Mouse (Mus musculus): ENCODE data around the gene Chst12. TPM values are rescaled to one million over a fixed set of nuclear protein-coding genes. Genes with fewer than 3 reads are reported as not detected.

Gene Chst12
- polyA plus RNA-seq, 1 experiment from 2014 or later = 14.0 TPM

DNA sequence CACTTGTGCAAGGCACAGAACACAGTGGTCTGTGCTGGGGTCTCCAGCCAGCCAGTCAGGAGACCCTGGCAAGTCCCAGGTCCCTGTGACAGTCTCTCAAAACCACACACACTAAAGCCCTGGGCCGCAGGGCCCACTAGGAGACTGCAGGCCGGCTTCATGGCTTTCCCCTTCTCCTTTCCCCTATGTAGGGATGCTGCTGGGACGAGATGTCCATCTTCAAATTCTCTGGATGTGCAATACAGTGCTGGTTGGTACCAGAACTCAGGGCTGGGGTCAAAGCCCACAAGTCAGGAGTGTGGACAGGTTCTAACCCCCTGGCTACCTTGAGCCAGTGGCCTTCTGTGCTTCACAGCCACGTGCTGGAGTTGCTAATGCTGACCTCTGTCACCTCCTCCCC lies 60.9 kb downstream of the Chst12 start:
- H3K4me3 ChIP-seq = no peak overlapping the region
- WGBS = 75% methylated on average over 4 of the region's 4 CpGs
- H3K27ac ChIP-seq = peak overlapping the region; percentile 84

DNA sequence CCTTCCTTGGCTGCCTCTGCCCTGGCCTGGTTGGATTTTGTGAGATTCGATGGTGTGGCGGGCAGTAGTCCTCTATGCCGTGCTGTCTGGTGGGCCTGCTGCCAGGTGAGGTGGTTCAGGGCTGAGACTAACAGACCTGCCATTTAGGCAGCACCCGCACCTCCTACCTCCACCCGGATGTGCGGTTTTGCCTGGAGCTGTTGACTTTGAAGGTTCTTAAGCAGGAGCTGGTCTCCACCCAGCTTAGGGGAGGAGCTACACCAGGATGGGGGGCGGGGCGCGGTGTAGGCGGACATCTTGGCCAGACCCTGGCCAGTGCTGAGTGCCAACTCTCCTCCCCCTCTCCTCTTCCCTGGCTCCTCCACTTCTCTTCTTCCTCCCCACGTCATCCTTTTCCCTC lies 62.0 kb downstream of the Chst12 start:
- no peaks in the 10 kb centered on the region for H3K36me3 ChIP-seq (replicated peaks)
- H3K4me3 ChIP-seq = no peak overlapping the region; the same call in 1 of the 2 replicates
- peak overlapping the region; percentile 84 for H3K27ac ChIP-seq
- no peak for DNase-seq (ENCODE audit: extremely low spot score, low spot score)
- peaks cover 70% of the 10 kb centered on the region for H3K4me1 ChIP-seq
- no peaks in the 10 kb centered on the region for H3K27me3 ChIP-seq (ENCODE audit: poor library complexity, severe bottlenecking)
- 60% methylated on average over 11 of the region's 11 CpGs for WGBS
- H3K9me3 ChIP-seq = no peaks in the 10 kb centered on the region

More for the DNA sequence above, 60.9 kb downstream of the Chst12 start:
- H3K9me3 ChIP-seq = no peaks in the 10 kb centered on the region
- H3K27me3 ChIP-seq (ENCODE audit: poor library complexity, severe bottlenecking) = no peaks in the 10 kb centered on the region
- H3K36me3 ChIP-seq (replicated peaks) = no peaks in the 10 kb centered on the region
- DNase-seq (ENCODE audit: extremely low spot score, low spot score) = no peak
- peaks cover 70% of the 10 kb centered on the region for H3K4me1 ChIP-seq

DNA sequence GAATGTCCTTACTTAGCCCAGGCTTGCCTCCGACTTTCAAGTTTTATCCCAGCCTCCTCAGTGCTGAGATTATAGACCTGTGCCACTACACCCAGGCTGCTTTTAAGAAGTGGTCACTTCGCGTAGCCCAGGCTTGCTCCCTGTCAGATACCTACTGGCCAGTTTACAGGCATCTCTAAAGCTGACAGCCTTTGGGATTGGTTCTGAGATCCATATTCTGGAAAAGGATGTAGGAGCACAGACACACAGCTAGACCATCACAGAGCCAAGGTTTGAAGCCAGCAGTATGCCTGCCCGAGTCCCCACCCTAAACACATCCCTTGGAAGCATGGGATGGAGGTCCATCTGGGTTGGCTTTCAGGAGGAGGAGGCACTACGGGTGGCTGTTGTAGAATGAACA lies 62.4 kb downstream of the Chst12 start:
- peaks cover 70% of the 10 kb centered on the region for H3K4me1 ChIP-seq
- H3K27ac ChIP-seq = peak overlapping the region; percentile 84
- H3K36me3 ChIP-seq (replicated peaks) = no peaks in the 10 kb centered on the region
- H3K27me3 ChIP-seq (ENCODE audit: poor library complexity, severe bottlenecking) = no peaks in the 10 kb centered on the region
- no peak for DNase-seq (ENCODE audit: extremely low spot score, low spot score)
- 90% methylated on average over 5 of the region's 5 CpGs for WGBS
- no peaks in the 10 kb centered on the region for H3K9me3 ChIP-seq
- no peak overlapping the region for H3K4me3 ChIP-seq

DNA sequence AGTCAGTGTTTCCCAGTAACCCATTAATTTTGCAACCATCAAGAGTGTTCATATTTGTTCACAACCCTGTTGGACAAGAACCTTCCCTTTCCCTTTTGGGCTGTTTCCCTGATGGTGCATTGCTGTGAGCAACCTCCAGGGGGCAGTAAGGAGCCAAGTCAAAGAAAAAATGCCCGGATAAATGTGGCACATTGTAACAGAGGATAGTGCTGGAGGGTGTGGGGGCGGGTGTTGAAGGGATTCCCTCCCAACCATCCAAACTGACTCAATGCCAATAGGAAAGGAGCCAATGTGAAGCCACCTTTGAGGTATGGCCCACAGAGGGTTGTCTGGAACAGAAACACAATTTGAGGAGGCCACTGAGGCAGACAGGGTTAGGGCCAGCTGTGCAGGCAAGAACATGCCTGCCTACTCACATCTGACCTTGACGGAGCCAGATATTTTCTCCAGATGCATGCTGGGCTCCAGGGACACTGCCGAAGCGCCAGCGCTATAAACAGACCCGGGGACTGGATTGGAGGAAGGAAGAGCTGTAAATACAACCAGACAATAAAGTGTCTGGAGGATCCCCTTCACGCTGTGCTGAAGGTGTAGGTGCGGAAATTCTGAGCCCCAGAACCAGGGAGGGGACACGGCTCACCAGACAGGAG lies 63.1 kb downstream of the Chst12 start:
- H3K4me3 ChIP-seq = no peak overlapping the region
- peak; percentile 74 for DNase-seq (ENCODE audit: extremely low spot score, low spot score)
- 61% methylated on average over 10 of the region's 10 CpGs for WGBS
- H3K36me3 ChIP-seq (replicated peaks) = no peaks in the 10 kb centered on the region
- peak overlapping the region; percentile 84 for H3K27ac ChIP-seq
- H3K9me3 ChIP-seq = no peaks in the 10 kb centered on the region
- peaks cover 63% of the 10 kb centered on the region for H3K4me1 ChIP-seq
- H3K27me3 ChIP-seq (ENCODE audit: poor library complexity, severe bottlenecking) = no peaks in the 10 kb centered on the region

DNA sequence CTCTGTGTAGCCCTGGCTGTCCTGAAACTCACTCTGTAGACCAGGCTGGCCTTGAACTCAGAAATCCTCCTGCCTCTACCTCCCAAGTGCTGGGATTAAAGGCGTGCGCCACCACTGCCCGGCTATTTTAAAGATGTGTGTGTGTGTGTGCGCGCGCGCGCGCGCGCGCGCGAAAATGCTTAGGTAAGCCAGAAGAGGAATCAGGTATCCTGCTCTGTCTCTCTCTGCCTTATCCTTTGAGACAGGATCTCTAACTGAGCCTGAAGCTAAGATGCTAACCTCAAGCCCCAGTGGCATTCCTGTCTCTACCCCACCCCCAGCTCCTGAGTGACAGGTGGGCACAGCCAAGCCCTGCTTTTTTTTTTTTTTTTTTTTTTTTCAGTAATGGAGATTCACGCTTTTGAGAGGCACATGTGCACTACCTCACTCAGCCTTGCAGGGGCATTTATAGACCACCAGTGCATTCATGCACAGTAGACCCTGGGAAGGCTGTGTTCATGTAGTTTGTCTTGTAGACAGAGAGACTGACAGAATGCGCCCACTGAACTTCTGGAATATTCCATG lies 63.8 kb downstream of the Chst12 start:
- no peaks in the 10 kb centered on the region for H3K36me3 ChIP-seq (replicated peaks)
- no peak overlapping the region for H3K4me3 ChIP-seq
- DNase-seq (ENCODE audit: extremely low spot score, low spot score) = no peak
- H3K9me3 ChIP-seq = no peaks in the 10 kb centered on the region
- peaks cover 58% of the 10 kb centered on the region for H3K4me1 ChIP-seq
- no peaks in the 10 kb centered on the region for H3K27me3 ChIP-seq (ENCODE audit: poor library complexity, severe bottlenecking)
- 91% methylated on average over 16 of the region's 16 CpGs for WGBS
- H3K27ac ChIP-seq = peak overlapping the region; percentile 84

DNA sequence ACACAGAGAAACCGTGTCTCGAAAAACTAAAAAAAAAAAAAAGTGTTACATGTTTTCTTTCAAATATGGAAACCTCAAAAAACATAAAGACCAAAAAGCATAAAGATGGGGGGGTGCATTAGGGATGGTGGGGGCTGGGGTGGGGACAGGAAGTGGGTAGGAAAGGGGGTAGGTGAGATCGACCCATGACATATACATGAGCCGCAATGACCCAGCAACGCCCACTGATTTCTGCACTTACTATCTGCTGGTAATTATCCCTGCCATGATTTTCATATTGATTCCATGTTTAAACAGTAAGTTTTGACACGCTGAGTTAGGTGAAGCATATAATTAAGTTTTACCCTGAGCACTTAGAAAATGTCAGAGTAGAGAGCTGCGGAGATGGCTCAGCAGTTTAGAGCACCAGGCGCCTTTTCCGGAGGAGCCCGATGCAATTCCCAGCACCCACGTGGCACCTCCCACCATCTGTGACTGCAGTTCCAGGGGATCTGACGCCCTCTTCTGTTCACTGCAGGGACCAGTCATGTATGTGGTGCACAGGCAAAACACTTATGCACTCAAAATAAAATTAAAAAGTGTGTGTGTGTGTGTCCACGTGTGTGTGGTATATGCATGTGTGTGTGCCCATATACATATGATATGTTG lies 65.0 kb downstream of the Chst12 start:
- peaks cover 51% of the 10 kb centered on the region for H3K4me1 ChIP-seq
- 90% methylated on average over 13 of the region's 13 CpGs for WGBS
- H3K27ac ChIP-seq = peak overlapping the region; percentile 22; the same call in 1 of the 2 replicates
- H3K4me3 ChIP-seq = no peak overlapping the region
- no peak for DNase-seq (ENCODE audit: extremely low spot score, low spot score)
- H3K36me3 ChIP-seq (replicated peaks) = no peaks in the 10 kb centered on the region
- no peaks in the 10 kb centered on the region for H3K9me3 ChIP-seq
- no peaks in the 10 kb centered on the region for H3K27me3 ChIP-seq (ENCODE audit: poor library complexity, severe bottlenecking)

DNA sequence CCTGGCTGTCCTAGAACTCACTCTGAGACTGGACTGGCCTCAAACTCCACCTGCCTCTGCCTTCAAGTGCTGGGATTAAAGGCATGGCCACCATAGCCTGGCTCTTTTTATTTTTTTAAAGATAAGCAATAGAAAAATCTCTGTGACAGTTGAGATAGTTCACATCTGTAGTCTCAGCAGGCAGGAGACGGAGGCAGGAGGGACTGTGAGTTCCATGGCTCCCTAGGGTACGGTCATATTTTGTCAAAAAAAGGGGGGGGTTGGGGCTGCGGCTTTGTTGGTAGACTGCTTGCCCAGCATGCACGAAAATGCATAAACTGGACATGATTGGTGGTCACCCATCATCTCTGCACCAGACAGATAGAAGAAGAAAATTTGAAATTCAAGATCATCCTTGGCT lies 65.9 kb downstream of the Chst12 start:
- Histone ChIP-seq H3K9me3 (no peaks in the 10 kb centered on the region; the same call in 1 of the 2 replicates), H3K27ac (peak overlapping the region; percentile 22; the same call in 1 of the 2 replicates), H3K36me3 (replicated peaks) (no peaks in the 10 kb centered on the region), H3K4me3 (no peak overlapping the region), H3K27me3 (ENCODE audit: poor library complexity, severe bottlenecking) (no peaks in the 10 kb centered on the region), H3K4me1 (peaks cover 46% of the 10 kb centered on the region)
- 87% methylated on average over 4 of the region's 4 CpGs for WGBS
- DNase-seq (ENCODE audit: extremely low spot score, low spot score) = no peak

DNA sequence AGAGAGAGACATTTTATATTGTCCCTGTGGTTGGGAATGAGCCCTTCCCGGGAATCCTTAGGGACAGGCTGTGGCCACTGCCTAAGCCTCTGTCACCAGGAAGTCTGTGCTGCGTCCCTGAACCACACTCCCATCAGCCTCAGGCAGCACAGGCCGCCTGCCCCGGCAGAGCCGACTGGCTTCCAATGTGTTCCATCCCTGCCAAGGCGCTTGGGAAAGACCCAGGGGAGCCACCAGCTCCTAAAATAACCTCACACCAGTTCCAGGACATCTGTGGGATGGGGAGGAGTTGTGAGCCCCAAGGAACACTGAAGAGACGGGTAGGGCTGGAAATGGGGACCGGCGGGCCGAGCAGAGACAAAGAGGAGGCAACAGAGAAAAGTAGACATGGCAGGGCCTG lies 66.3 kb downstream of the Chst12 start:
- 64% methylated on average over 10 of the region's 10 CpGs for WGBS
- Histone ChIP-seq H3K36me3 (replicated peaks) (no peaks in the 10 kb centered on the region), H3K9me3 (no peaks in the 10 kb centered on the region; the same call in 1 of the 2 replicates), H3K4me3 (no peak overlapping the region), H3K4me1 (peaks cover 41% of the 10 kb centered on the region), H3K27ac (peak overlapping the region; percentile 72), H3K27me3 (ENCODE audit: poor library complexity, severe bottlenecking) (no peaks in the 10 kb centered on the region)
- DNase-seq (ENCODE audit: extremely low spot score, low spot score) = no peak

DNA sequence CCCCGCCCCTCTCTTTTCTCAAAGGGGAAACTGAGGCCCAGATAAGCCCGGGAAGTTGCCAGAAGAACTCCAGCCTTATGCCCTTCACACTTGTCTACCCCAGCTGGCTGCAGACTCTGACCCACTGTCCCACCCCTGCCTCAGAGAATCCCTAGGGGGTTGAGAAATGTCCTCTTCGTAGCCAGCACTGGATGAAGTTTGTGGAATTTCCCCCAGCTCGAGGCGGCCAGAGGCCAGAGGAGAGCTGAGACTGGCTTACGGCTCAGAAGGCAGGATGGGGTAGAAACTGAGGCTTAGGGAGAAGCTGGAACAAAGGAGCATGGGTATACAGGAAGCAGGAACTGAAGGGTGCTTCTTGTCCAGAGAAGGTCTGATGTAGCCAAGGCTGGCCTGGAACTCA lies 67.3 kb downstream of the Chst12 start:
- 81% methylated on average over 6 of the region's 6 CpGs for WGBS
- Histone ChIP-seq H3K36me3 (replicated peaks) (no peaks in the 10 kb centered on the region), H3K27me3 (ENCODE audit: poor library complexity, severe bottlenecking) (no peaks in the 10 kb centered on the region), H3K4me3 (no peak overlapping the region), H3K9me3 (no peaks in the 10 kb centered on the region; the same call in 1 of the 2 replicates), H3K4me1 (peaks cover 32% of the 10 kb centered on the region), H3K27ac (peak overlapping the region; percentile 58; the same call in 1 of the 2 replicates)
- DNase-seq (ENCODE audit: extremely low spot score, low spot score) = no peak

Other genes with a start within 250 kb of the Chst12 start
- gene Mad1l1, start 184.0 kb upstream of the Chst12 start, polyA plus RNA-seq (2016; fragmentation: Nextera tagmentation; extraction: Ambion mirVana) = 60.8 and 62.7 TPM in 2 replicates
- gene Nudt1, start 183.9 kb upstream of the Chst12 start, polyA plus RNA-seq (2016; fragmentation: Nextera tagmentation; extraction: Ambion mirVana) = 57.4 TPM in 2 replicates
- gene Mrm2, start 173.7 kb upstream of the Chst12 start, polyA plus RNA-seq (2016; fragmentation: Nextera tagmentation; extraction: Ambion mirVana) = 22.9 TPM in 2 replicates
- gene Snx8, start 116.3 kb upstream of the Chst12 start, polyA plus RNA-seq (2016; fragmentation: Nextera tagmentation; extraction: Ambion mirVana) = 27.3 and 28.9 TPM in 2 replicates
- gene Eif3b, start 86.2 kb upstream of the Chst12 start, polyA plus RNA-seq (2016; fragmentation: Nextera tagmentation; extraction: Ambion mirVana) = 155 and 165 TPM in 2 replicates
- not detected in 2 replicates for gene Gm4869, start 59.9 kb upstream of the Chst12 start, polyA plus RNA-seq (2016; fragmentation: Nextera tagmentation; extraction: Ambion mirVana)
- gene Grifin, start 59.5 kb downstream of the Chst12 start, polyA plus RNA-seq (2016; fragmentation: Nextera tagmentation; extraction: Ambion mirVana) = not detected in 2 replicates
- gene Lfng, start 101.8 kb downstream of the Chst12 start, polyA plus RNA-seq (2016; fragmentation: Nextera tagmentation; extraction: Ambion mirVana) = 33.1 and 33.3 TPM in 2 replicates
- gene Ttyh3, start 143.5 kb downstream of the Chst12 start, polyA plus RNA-seq (2016; fragmentation: Nextera tagmentation; extraction: Ambion mirVana) = 31.6 and 35.7 TPM in 2 replicates
- 24.0 and 30.5 TPM in 2 replicates for gene Iqce, start 196.8 kb downstream of the Chst12 start, polyA plus RNA-seq (2016; fragmentation: Nextera tagmentation; extraction: Ambion mirVana)
- 21.5 and 23.6 TPM in 2 replicates for gene Brat1, start 199.5 kb downstream of the Chst12 start, polyA plus RNA-seq (2016; fragmentation: Nextera tagmentation; extraction: Ambion mirVana)
- 0.63 and 0.66 TPM in 2 replicates for gene Amz1, start 218.6 kb downstream of the Chst12 start, polyA plus RNA-seq (2016; fragmentation: Nextera tagmentation; extraction: Ambion mirVana)

Data from forebrain, embryonic 10.5 days (tissue).